Mouse (Mus musculus) heart, embryonic 10.5 days (tissue): ENCODE measurements around the gene Plekhg3. TPM values are rescaled to one million over a fixed set of nuclear protein-coding genes. Genes with fewer than 3 reads are reported as not detected.

Source experiments
- DNase-seq: peaks from one replicate; pipeline ENCODE4 v3.0.0-alpha.2; 2017; ENCODE audit warnings: low spot score
- H3K27ac ChIP-seq: fragments of 300-500 bp; sonication (generic); 2 replicates; pipeline ENCODE4 v1.5.1; 2016; ENCODE audit warnings: mild to moderate bottlenecking
- H3K27me3 ChIP-seq: fragments of 300-500 bp; sonication (generic); 2 replicates; pipeline ENCODE4 v1.6.1; 2016; ENCODE audit warnings: mild to moderate bottlenecking; ENCODE audit not compliant: poor library complexity, insufficient read depth, severe bottlenecking
- H3K36me3 ChIP-seq: fragments of 300-500 bp; sonication (generic); 2 replicates; pipeline ENCODE4 v1.6.1; 2016; ENCODE audit warnings: mild to moderate bottlenecking, moderate library complexity
- H3K4me1 ChIP-seq: fragments of 300-500 bp; sonication (generic); 2 replicates; pipeline ENCODE4 v1.6.1; 2016; ENCODE audit warnings: mild to moderate bottlenecking
- H3K4me3 ChIP-seq: fragments of 300-500 bp; sonication (generic); 2 replicates; pipeline ENCODE4 v1.5.1; 2016; ENCODE audit warnings: mild to moderate bottlenecking, moderate library complexity
- H3K9me3 ChIP-seq: fragments of 300-500 bp; sonication (generic); 2 replicates; pipeline ENCODE4 v1.6.1; 2016; ENCODE audit warnings: mild to moderate bottlenecking, moderate library complexity
- WGBS: fragments of 180-500 bp; shearing (Covaris S2); methylation state at CpG from one replicate; pipeline ENCODE4 v1.1.7; 2016; 5-methylcytosine and 5-hydroxymethylcytosine counted together
- polyA plus RNA-seq: library from polyadenylated mRNA; unstranded; fragments of >200 nt; fragmentation: Nextera tagmentation; extraction: Ambion mirVana; gene quantifications from 2 replicates; pipeline ENCODE4 v1.2.1, GENCODE M21; 2016

Plekhg3 gene
- polyA plus RNA-seq, 1 experiment from 2014 or later: 5.1 TPM

DNA sequence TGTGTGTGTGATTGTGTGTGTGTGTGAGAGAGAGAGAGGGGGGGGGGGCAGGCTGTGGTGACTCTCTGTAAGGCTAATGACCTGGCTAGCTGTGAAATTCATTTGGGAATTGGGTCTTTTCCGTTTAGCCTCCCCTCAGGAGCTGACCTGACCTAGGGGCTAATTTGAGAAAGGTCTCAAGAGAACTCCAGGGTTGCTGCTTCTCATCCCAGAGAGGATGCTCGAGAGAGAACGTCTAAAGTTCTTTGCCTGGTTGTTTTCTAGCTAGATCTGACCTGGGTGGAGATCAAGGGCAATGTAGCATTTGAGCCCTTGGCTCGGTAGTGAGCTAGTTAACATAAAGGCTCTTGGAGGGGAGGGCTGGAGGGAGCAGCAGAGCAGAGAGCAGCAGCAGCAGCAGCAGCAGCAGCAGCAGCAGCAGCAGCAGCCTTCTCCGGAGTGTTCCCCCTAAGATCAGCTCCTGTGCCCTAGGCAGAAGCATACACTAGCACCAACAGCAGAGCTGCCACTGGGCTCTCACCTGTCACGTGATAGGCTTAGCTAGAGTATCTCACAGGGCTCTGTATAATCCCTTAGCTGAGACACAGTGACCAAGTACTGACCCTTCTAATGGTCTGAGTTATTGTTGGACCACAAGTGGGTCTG is 26.2 kb downstream of the Plekhg3 start:
- H3K9me3 ChIP-seq: no peaks in the 10 kb centered on the region
- H3K36me3 ChIP-seq: peaks cover 20% of the 10 kb centered on the region
- no peaks in the 10 kb centered on the region for H3K27me3 ChIP-seq
- H3K27ac ChIP-seq: no peak overlapping the region
- DNase-seq: no peak
- no peak overlapping the region for H3K4me3 ChIP-seq
- peaks cover 47% of the 10 kb centered on the region for H3K4me1 ChIP-seq
- 19% methylated on average over 6 of the region's 6 CpGs for WGBS

DNA sequence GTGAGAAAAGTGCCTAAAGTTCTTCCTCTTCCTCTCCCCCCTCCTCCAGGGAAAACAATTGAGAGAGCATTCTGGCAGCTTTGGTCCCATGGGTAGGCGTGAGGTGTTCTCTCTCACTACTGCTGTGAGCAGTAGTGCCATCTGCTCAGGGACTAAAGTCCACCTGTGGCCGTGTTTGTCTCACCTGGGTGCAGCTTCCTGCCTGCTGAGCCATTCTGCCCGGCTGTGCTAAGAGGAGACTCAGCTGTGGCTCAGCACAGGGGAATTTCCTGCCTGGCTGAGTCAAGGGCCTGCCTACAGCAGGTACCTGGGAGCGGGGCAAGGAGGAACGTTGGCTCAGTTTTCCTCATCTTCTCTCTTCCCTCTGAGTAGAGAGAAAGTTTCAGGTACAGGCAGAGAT is 27.5 kb downstream of the Plekhg3 start:
- H3K4me3 ChIP-seq: no peak overlapping the region
- H3K27me3 ChIP-seq: no peaks in the 10 kb centered on the region
- 68% methylated on average over 5 of the region's 5 CpGs for WGBS
- H3K9me3 ChIP-seq: no peaks in the 10 kb centered on the region
- no peak overlapping the region for H3K27ac ChIP-seq
- H3K36me3 ChIP-seq: peaks cover 28% of the 10 kb centered on the region
- DNase-seq: no peak
- peaks cover 39% of the 10 kb centered on the region for H3K4me1 ChIP-seq

DNA sequence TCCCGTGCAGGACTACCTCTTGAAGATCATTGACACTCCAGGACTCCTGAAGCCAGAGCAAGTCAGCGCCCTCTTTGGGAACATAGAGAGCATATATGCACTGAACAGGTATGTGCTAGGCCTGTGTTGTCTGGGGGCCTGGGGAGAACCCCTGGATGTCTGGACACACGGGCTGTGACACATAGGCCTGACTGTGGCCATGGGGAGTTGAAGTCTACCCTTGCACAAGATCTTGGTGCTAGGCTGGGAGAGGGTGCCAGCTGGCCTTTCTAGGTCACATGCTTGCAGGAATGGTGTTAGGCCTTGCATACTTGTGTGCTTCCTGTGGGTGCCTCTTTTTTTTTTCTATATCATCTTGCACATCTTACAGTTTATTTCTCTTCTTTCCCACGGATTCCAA is 31.5 kb downstream of the Plekhg3 start:
- peaks cover 67% of the 10 kb centered on the region for H3K36me3 ChIP-seq
- no peaks in the 10 kb centered on the region for H3K27me3 ChIP-seq
- peaks cover 4% of the 10 kb centered on the region for H3K4me1 ChIP-seq
- no peak overlapping the region for H3K27ac ChIP-seq
- 86% methylated on average over 4 of the region's 4 CpGs for WGBS
- H3K4me3 ChIP-seq: no peak overlapping the region
- DNase-seq: no peak
- no peaks in the 10 kb centered on the region for H3K9me3 ChIP-seq

DNA sequence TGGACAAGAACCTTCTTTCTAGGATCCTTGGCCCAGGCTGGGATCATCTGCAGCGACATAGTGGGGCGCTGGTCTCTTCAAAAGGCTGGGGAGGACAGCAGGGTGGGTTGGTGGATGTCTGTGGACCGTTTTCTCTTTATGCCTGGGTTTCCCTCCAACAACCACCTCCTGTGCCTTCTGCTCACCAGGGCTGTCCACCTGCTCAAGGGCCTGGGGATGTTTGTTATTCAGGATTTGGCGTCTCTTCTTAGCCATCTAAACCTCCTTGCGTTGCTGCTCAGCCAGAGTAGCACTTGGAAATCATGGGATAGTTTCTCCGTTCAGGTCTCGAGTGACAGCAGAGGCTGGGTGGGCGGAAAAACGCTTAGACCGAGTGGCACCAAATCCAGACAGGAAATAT is 35.6 kb downstream of the Plekhg3 start:
- Histone ChIP-seq H3K36me3 (peaks cover 71% of the 10 kb centered on the region), H3K9me3 (no peaks in the 10 kb centered on the region), H3K4me3 (no peak overlapping the region), H3K27ac (no peak overlapping the region), H3K4me1 (peaks cover 14% of the 10 kb centered on the region), H3K27me3 (no peaks in the 10 kb centered on the region)
- DNase-seq: no peak
- 91% methylated on average over 10 of the region's 10 CpGs for WGBS

DNA sequence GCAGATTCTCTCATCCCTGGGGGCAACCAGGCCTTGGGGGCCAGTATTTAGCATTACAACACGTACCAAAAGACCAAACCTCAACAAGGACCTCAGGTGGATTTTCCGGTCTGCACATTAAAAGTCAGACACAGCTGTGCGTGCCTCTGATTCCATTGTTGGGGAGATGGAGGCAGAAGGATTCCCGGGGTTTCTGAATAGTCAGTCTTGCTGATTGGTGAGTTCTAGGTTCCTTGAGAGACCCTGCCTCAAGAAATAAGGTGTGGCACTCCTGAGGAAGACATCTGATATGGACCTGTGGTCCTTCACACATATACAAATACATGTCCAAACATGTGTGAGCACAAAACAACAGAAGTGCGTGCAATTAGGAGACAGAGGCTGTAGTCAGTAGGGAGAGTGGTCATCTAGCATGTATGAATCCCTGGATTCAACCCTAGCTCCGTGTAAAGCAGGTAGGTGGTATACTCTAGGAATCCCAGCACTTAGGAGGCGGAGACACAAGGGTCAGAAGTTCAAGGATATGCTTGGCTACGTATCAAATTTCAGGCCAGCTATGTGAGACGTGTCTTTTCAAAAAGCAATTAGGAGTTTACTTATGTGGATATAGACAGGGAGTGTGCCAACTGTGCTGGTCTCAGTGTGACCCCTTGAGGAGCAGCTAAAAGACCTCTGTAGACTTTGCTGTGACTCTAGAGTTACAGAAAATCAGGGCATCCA is 39.7 kb downstream of the Plekhg3 start:
- Histone ChIP-seq H3K4me3 (no peak overlapping the region), H3K27me3 (no peaks in the 10 kb centered on the region), H3K36me3 (peaks cover 64% of the 10 kb centered on the region), H3K27ac (0 out of 2 replicates have a peak overlapping the region, but pooled peaks have one; percentile 24), H3K4me1 (peaks cover 30% of the 10 kb centered on the region), H3K9me3 (no peaks in the 10 kb centered on the region)
- 74% methylated on average over 9 of the region's 9 CpGs for WGBS
- no peak for DNase-seq

DNA sequence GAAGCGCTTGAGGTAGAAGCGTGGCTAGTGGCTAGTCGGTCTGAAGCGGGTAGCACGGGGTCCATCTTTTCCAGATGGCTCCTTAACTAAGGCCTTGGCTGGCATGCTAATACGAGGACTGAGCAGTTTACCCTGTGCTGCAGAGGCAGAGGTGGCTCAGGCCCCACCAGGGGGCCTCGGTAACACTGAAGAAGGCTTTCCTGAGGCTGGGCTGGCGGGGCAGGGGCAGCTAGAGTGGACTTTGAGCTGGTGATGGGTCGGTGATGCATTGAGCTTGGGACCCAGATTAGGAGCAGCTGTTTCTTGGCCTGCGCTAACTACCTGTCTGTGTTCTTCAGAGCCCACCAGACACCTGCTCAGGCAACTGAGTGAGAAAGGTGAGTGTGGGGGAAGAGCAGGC is 40.6 kb downstream of the Plekhg3 start:
- 79% methylated on average over 10 of the region's 10 CpGs for WGBS
- Histone ChIP-seq H3K9me3 (no peaks in the 10 kb centered on the region), H3K27ac (peak overlapping the region; percentile 24; the same call in 1 of the 2 replicates), H3K4me1 (peaks cover 35% of the 10 kb centered on the region), H3K4me3 (no peak overlapping the region), H3K27me3 (no peaks in the 10 kb centered on the region), H3K36me3 (peaks cover 64% of the 10 kb centered on the region)
- DNase-seq: no peak

DNA sequence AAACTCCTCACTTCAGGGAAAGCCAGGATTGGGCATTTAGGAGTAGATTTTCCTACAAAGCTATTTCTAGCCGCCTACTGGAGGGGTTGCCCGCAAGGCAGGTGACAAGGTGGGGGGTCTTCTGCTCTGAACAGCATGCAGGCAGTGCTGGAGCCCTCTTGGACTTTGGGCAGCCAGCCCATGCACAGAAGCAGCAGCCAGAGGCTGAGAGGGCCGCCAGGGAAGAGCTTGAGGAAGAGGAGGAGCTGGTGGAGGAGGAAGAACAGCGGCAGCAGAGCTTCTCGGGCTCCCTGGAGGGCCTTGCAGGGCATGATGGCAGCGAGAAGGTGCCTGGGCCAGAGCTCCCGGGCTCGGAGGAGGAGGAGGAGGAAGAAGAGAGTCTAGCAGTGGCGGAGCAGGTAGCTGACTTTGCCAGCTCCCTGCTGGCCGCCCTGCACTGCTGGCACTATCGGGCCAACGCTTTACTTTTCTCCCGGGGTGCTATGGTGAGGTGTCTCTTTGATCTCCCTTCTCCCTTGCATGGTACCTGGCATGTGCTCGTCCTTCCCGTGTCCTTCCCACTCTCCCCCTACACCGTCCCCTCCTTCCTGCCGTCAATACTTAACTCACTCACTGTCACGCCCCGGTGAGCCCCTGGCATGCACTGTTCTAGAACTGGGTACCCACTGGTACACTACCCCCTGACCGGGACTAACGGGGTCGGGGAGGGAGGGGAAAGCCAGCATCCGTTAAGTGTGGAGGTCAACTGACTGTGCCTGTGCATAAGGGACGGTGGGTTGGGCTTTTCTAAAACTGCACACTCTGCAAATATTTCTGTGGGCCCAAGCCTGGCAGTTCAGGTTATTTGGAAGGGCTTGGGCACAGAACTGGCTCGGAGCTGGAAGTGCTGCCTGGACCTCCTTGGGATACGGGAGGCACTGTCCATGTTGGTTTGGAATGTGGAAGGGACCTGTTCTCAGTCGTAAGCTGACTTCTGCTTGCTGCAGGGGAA is 41.9 kb downstream of the Plekhg3 start:
- Histone ChIP-seq H3K36me3 (peaks cover 64% of the 10 kb centered on the region), H3K27me3 (no peaks in the 10 kb centered on the region), H3K4me1 (peaks cover 35% of the 10 kb centered on the region), H3K9me3 (no peaks in the 10 kb centered on the region), H3K27ac (no peak overlapping the region), H3K4me3 (no peak overlapping the region)
- 73% methylated on average over 27 of the region's 27 CpGs for WGBS
- no peak for DNase-seq

DNA sequence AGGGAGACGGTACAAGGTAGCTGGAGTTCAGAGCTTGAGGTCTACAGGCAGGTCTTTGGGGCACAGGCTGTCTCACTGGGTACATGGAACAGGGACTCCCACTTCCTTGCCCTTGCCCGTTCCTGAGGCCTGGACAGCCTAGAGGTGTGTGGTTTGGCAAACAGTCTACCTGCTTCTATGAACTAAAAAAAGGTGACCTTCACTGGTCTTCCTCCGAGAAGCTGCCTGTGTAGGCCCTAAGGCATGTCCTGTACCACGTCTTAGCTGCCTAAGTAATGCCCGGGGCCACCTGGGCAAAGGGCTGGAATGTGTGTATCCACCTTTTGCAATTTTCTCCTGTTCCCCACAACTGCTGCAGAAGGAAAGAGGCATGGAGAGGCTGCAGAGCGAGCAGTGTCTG is 42.7 kb downstream of the Plekhg3 start:
- Histone ChIP-seq H3K36me3 (peaks cover 70% of the 10 kb centered on the region), H3K9me3 (no peaks in the 10 kb centered on the region), H3K27me3 (no peaks in the 10 kb centered on the region), H3K27ac (no peak overlapping the region), H3K4me1 (peaks cover 35% of the 10 kb centered on the region), H3K4me3 (no peak overlapping the region)
- WGBS: 90% methylated on average over 6 of the region's 6 CpGs
- DNase-seq: no peak

DNA sequence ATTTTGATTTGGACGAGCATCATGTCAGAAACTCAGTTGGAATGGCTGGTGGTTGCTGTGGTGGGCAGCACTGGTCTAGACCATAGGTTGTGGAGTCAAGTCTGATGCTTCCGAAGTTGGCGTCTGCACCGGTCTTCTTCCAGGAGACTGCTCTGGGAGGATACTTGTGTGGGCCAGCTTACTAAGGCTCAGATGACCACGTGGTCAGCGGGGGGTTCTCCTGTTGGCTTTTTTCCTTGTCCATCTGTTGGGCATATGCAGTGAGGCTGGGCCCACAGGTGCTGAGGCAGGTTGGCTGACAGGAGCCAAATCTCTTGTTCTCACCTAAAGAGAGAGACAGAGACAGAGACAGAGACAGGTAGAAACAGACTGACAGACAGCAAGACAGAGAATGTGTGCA is 44.1 kb downstream of the Plekhg3 start:
- DNase-seq: no peak
- 85% methylated on average over 6 of the region's 6 CpGs for WGBS
- Histone ChIP-seq H3K27ac (no peak overlapping the region), H3K4me1 (peaks cover 37% of the 10 kb centered on the region), H3K27me3 (no peaks in the 10 kb centered on the region), H3K36me3 (peaks cover 73% of the 10 kb centered on the region), H3K9me3 (no peaks in the 10 kb centered on the region), H3K4me3 (no peak overlapping the region)

DNA sequence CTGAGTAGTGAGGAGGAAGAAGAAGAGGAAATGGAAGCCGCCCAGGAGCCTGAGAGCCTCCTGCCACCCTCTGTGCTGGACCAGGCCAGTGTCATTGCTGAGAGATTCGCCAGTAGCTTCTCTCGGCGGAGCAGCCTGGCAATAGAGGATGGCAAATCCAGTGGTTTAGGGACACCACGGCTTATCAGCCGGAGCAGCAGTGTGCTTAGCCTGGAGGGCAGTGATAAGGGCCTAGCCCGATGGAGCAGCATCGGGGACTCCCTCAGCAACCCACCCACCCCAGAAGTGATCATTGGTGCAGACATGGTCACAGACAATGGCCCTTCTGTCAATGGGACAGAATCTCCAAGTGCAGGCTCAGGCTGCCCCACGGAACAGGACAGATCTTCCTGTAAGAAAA is 45.4 kb downstream of the Plekhg3 start:
- 59% methylated on average over 9 of the region's 9 CpGs for WGBS
- Histone ChIP-seq H3K27ac (no peak overlapping the region), H3K4me3 (no peak overlapping the region), H3K36me3 (peaks cover 72% of the 10 kb centered on the region), H3K9me3 (no peaks in the 10 kb centered on the region), H3K27me3 (no peaks in the 10 kb centered on the region), H3K4me1 (peaks cover 31% of the 10 kb centered on the region)
- DNase-seq: no peak

DNA sequence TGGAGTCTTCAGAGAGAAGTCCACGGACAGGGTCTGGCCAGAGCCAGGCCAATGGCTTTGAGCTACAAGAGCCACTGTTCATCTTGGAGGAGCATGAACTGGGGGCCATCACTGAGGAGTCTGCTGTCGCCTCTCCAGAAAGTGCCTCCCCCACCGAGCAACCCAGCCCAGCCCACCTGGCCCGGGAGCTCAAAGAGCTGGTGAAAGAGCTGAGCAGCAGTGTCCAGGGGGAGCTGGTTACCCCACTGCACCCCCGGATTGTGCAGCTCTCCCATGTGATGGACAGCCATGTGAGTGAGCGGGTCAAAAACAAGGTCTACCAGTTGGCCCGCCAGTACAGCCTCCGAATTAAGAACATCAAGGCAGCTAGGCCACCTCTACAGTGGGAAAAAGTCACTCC is 46.1 kb downstream of the Plekhg3 start:
- WGBS: 87% methylated on average over 8 of the region's 8 CpGs
- Histone ChIP-seq H3K4me1 (peaks cover 27% of the 10 kb centered on the region; the same call in 1 of the 2 replicates), H3K36me3 (peaks cover 68% of the 10 kb centered on the region), H3K27me3 (no peaks in the 10 kb centered on the region), H3K9me3 (no peaks in the 10 kb centered on the region), H3K27ac (no peak overlapping the region), H3K4me3 (no peak overlapping the region)
- DNase-seq: no peak

DNA sequence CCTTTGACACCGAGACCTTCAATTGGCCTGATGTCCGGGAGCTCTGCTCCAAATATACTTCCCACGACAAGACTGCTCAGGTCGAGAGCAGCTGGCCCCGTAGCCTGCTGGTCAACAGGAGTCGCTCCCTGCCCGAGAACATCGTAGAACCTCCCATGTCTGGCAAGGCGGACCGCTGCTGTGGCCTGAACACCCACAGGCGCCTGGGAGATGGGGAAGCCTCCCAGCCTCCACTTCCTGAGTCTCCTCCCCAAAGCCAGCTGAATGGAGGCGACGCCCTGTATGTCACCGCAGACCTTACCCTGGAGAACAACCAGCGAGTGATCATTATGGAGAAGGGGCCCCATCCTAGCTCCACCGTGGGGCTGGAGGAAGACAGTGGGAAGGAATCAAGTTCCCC is 47.2 kb downstream of the Plekhg3 start:
- Histone ChIP-seq H3K4me3 (no peak overlapping the region), H3K36me3 (peaks cover 58% of the 10 kb centered on the region), H3K4me1 (peaks cover 21% of the 10 kb centered on the region), H3K9me3 (no peaks in the 10 kb centered on the region), H3K27ac (no peak overlapping the region), H3K27me3 (no peaks in the 10 kb centered on the region)
- WGBS: 88% methylated on average over 16 of the region's 16 CpGs
- no peak for DNase-seq

DNA sequence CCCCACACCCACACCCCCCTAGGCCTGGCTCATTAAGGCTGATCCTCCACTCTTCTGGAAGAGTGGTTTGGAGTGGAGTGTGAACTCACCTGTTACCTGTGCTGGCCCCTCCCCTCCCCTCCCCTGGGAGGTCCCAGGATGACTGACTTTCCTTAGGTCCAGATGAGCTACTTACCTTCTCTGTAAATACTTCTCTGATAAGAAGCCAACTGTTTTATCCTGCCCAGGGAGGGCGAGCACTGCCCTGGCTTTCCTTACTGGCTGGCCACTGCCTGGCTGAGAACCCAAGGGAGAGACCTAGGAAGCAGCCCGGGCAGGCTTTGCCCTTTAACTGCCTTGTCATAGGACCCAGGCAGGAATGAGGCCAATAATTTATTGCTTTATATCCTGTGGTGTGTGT is 47.8 kb downstream of the Plekhg3 start:
- Histone ChIP-seq H3K4me3 (no peak overlapping the region), H3K36me3 (peaks cover 52% of the 10 kb centered on the region), H3K27me3 (no peaks in the 10 kb centered on the region), H3K27ac (no peak overlapping the region), H3K9me3 (no peaks in the 10 kb centered on the region), H3K4me1 (peaks cover 23% of the 10 kb centered on the region)
- 81% methylated on average over 2 of the region's 2 CpGs for WGBS
- DNase-seq: no peak
